Mouse (Mus musculus): ENCODE measurements around the gene Grik5. TPM values are rescaled to one million over a fixed set of nuclear protein-coding genes. Genes with fewer than 3 reads are reported as not detected.

The Grik5 gene
- total and polyA plus RNA-seq, 2 experiments from 2014 or later: 14.8 to 142 TPM

DNA sequence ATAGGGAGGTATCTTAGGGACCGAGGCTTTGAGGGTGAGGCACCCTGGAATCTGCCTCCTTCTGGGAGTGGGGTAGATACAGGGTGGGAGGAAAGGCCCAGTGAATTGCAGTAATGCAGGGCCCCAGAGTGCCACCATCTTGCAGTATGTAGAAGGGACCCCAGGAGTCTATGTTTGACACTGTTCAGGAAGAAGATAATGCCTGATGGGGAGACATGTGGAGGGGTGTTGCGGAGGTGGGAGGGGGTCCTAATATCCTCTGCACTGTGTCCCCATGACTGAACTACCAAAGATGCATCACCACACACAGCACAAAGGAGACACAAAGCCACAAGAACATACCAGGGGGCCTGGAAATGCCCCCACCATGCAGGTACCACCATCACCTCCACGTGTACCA lies 66.0 kb downstream of the Grik5 start:
- no peak for ATAC-seq
- no peak for DNase-seq (ENCODE audit: low spot score)
- H3K9me3 ChIP-seq (ENCODE audit: low read length): no peaks in the 10 kb centered on the region
- 56% methylated on average over 3 of the region's 3 CpGs for WGBS
- H3K36me3 ChIP-seq (ENCODE audit: insufficient read depth, low read length): no peaks in the 10 kb centered on the region
- no peaks in the 10 kb centered on the region for H3K27me3 ChIP-seq (ENCODE audit: insufficient read depth, low read length)
- peak overlapping the region; percentile 78 for H3K4me3 ChIP-seq (ENCODE audit: low read length)
- peaks cover 45% of the 10 kb centered on the region for H3K4me1 ChIP-seq (ENCODE audit: insufficient read depth, low read length)
- no peak for TF ChIP-seq CTCF (IDR thresholded peaks at IDR 0.05; ENCODE audit: low read depth)
- peak overlapping the region; percentile 71 for H3K4me2 ChIP-seq (ENCODE audit: low read depth, low read length)
- H3K9ac ChIP-seq (replicated peaks; ENCODE audit: low read length): peak overlapping the region; percentile 86
- peak overlapping the region; percentile 98 for H3K27ac ChIP-seq

DNA sequence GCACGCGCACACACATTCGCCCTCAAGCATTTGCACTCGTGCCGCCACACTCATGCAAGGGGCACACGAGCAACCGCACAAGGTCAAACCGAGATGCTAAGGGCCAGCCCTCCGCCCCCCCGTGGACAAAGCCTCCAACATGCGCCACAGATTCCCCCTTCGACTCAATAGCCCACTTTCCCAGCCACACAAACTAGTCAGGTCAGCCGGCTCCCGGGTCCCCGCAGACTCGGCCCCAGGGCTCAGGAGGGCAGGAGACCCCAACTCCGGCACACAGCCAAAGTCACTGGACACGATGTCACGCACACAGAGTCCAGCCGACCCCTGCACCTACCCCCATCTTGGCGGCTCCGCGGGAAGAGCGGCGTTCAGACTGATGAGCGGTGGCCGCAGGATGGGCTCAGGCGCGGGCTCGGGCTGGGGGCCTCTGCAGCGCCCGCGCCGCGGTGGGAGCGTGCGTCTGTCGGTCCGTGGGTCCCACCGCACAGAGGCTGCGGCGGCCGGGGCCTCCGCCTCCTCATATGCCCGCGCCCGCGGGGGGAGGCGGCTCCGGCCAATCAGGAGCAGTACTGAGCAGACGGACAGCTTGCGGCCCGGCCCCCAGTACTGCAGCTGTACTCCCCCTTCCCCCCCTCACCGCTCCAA lies 66.6 kb downstream of the Grik5 start, which contains the start of gene Atp1a3:
Gene Atp1a3, minus strand, starts transcription at position 538 of the 645 bp plus-strand sequence.
- H3K4me1 ChIP-seq (ENCODE audit: insufficient read depth, low read length): peaks cover 41% of the 10 kb centered on the region
- peak within 1 kb of the TSS; percentile 86 for H3K9ac ChIP-seq (replicated peaks; ENCODE audit: low read length)
- no peaks in the 10 kb centered on the region for H3K9me3 ChIP-seq (ENCODE audit: low read length)
- peak; percentile 33 for TF ChIP-seq CTCF (IDR thresholded peaks at IDR 0.05; ENCODE audit: low read depth)
- H3K36me3 ChIP-seq (ENCODE audit: insufficient read depth, low read length): no peaks in the 10 kb centered on the region
- ATAC-seq: peak; percentile 81
- under 1% methylated on average over 50 of the region's 54 CpGs for WGBS
- DNase-seq (ENCODE audit: low spot score): peak; percentile 94
- H3K4me2 ChIP-seq (ENCODE audit: low read depth, low read length): peak within 1 kb of the TSS; percentile 71
- H3K27me3 ChIP-seq (ENCODE audit: insufficient read depth, low read length): no peaks in the 10 kb centered on the region
- H3K4me3 ChIP-seq (ENCODE audit: low read length): peak within 1 kb of the TSS; percentile 78
- peak within 1 kb of the TSS; percentile 98 for H3K27ac ChIP-seq

DNA sequence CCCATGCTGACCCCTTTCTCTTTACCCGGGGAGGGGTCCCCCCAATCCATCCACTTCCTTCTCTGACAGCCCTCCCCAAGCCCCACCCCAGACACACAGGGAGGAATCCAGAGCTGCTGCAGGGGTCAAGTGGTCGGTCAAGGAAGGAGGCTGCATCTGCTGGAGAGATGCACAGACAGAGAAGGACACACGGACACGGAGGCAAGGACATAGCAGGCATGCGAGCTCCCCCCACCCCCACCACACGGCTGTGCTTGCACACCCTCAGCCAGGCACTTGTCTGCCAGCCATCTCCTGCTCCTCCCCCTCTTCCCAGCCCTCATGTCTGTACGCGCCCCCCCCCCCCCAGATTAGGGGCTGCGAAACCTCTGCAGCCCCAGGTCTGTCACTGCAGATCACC lies 67.3 kb downstream of the Grik5 start:
- DNase-seq (ENCODE audit: low spot score): no peak
- TF ChIP-seq CTCF (IDR thresholded peaks at IDR 0.05; ENCODE audit: low read depth): no peak
- H3K27ac ChIP-seq: peak overlapping the region; percentile 98
- H3K4me2 ChIP-seq (ENCODE audit: low read depth, low read length): peak overlapping the region; percentile 71
- no peaks in the 10 kb centered on the region; the same call in 1 of the 2 replicates for H3K36me3 ChIP-seq (ENCODE audit: insufficient read depth, low read length)
- H3K9ac ChIP-seq (replicated peaks; ENCODE audit: low read length): peak overlapping the region; percentile 86
- peak overlapping the region; percentile 78 for H3K4me3 ChIP-seq (ENCODE audit: low read length)
- H3K4me1 ChIP-seq (ENCODE audit: insufficient read depth, low read length): peaks cover 37% of the 10 kb centered on the region
- 27% methylated on average over 7 of the region's 9 CpGs for WGBS
- no peaks in the 10 kb centered on the region for H3K9me3 ChIP-seq (ENCODE audit: low read length)
- no peaks in the 10 kb centered on the region for H3K27me3 ChIP-seq (ENCODE audit: insufficient read depth, low read length)
- ATAC-seq: no peak

DNA sequence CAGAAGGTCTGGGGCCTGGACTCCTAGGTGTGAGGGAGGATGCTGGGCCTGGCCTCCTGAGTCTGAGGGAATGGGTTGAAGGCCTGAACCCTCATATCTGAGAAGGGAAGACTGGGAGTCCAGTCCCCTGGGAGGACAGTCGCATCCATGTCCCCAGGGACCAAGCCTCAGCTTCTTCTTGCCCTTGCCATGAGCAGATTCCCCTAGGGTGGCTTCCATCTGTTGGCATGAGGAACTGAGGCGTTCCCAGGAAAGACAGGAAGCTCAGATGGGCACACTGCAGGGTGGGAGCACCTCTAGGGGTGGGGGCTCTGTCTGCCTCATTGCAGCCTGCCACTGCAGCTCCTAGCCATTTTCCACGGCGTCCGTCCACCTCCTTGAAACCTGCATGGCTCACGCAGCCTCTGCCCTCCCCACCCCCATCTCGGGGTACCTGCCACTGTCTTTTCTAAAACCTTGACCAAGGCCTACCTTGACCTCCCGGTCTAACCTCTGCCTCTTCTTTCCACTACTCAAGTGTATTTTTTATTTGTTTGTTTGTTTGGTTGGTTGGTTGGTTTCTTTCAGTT lies 68.2 kb downstream of the Grik5 start:
- peak overlapping the region; percentile 78 for H3K4me3 ChIP-seq (ENCODE audit: low read length)
- H3K4me2 ChIP-seq (ENCODE audit: low read depth, low read length): peak overlapping the region; percentile 71
- H3K9ac ChIP-seq (replicated peaks; ENCODE audit: low read length): peak overlapping the region; percentile 86
- H3K4me1 ChIP-seq (ENCODE audit: insufficient read depth, low read length): peaks cover 28% of the 10 kb centered on the region
- H3K27me3 ChIP-seq (ENCODE audit: insufficient read depth, low read length): no peaks in the 10 kb centered on the region
- WGBS: 70% methylated on average over 8 of the region's 8 CpGs
- DNase-seq (ENCODE audit: low spot score) (peak; percentile 39), ATAC-seq (no peak)
- peak overlapping the region; percentile 98 for H3K27ac ChIP-seq
- no peaks in the 10 kb centered on the region for H3K9me3 ChIP-seq (ENCODE audit: low read length)
- peaks cover 5% of the 10 kb centered on the region; the same call in 1 of the 2 replicates for H3K36me3 ChIP-seq (ENCODE audit: insufficient read depth, low read length)
- TF ChIP-seq CTCF (IDR thresholded peaks at IDR 0.05; ENCODE audit: low read depth): no peak

DNA sequence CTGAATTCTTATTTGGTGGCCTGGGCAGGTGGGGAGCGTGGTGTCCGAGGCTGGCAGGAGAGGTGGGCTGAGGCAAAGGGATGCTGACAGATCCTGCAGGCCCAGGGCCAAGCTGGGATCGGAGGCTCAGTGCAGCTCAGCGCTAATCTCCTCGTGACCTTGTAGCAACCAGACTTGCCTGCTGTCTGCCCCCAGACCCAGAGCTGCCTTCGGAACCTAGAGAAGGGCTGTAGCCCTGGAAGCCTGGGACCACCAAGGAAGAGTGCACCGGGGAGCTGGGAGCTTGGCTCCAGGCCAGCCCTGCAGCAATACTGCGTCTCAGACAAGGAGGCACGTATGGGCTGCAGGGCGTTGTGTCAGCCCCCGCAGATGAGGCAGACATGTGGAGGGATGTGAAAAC lies 68.9 kb downstream of the Grik5 start:
- H3K9ac ChIP-seq (replicated peaks; ENCODE audit: low read length): peak overlapping the region; percentile 86
- peak overlapping the region; percentile 78 for H3K4me3 ChIP-seq (ENCODE audit: low read length)
- TF ChIP-seq CTCF (IDR thresholded peaks at IDR 0.05; ENCODE audit: low read depth): no peak
- peak overlapping the region; percentile 98 for H3K27ac ChIP-seq
- DNase-seq (ENCODE audit: low spot score): peak; percentile 33
- H3K9me3 ChIP-seq (ENCODE audit: low read length): no peaks in the 10 kb centered on the region
- peak overlapping the region; percentile 71 for H3K4me2 ChIP-seq (ENCODE audit: low read depth, low read length)
- ATAC-seq: no peak
- peaks cover 9% of the 10 kb centered on the region; the same call in 1 of the 2 replicates for H3K36me3 ChIP-seq (ENCODE audit: insufficient read depth, low read length)
- WGBS: 17% methylated on average over 11 of the region's 11 CpGs
- H3K4me1 ChIP-seq (ENCODE audit: insufficient read depth, low read length): peaks cover 25% of the 10 kb centered on the region
- no peaks in the 10 kb centered on the region for H3K27me3 ChIP-seq (ENCODE audit: insufficient read depth, low read length)

DNA sequence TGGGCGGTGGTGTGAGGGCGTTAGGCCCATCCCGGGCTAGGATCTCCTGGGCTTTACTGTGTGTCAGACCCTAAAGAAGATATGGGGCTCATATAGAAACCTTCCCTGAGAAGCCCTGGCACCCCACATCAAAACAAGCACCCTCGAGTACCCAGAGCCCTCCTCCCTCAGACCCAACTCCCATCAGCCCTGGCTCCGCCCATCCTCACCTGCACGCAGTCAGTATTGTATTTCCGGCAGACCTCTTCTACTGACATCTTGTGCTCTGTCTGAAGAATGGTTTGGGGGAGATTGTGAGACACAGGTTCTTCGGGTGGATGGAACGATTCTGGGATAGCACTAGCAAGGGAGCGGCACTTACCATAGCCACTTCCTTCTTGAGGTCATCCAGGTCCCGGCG lies 71.4 kb downstream of the Grik5 start:
- no peak overlapping the region for H3K9ac ChIP-seq (replicated peaks; ENCODE audit: low read length)
- no peak overlapping the region for H3K27ac ChIP-seq

DNA sequence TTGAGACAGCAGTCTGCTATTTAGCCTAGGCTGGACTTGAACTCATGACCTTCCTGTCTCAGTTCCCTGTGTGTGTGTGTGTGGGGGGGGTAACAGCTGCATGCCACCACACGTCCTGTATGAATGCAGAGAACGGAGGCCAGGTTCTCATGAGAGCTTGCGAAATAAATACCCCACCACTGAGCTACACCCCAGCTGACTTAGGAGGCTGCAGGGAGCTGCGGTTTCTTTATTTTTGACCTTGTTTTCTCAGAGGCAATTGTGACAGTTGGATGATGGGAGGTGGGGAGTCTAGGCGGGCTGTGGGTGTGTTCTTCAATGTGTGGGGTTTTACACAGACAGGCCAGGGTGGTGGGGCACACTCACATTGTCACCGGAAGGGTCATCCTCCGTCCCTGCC lies 71.9 kb downstream of the Grik5 start:
- DNase-seq (ENCODE audit: low spot score) (no peak), ATAC-seq (no peak)

More for the DNA sequence above, 71.4 kb downstream of the Grik5 start:
- WGBS: 75% methylated on average over 12 of the region's 12 CpGs
- Histone ChIP-seq H3K4me2 (ENCODE audit: low read depth, low read length) (no peak overlapping the region), H3K4me3 (ENCODE audit: low read length) (no peak overlapping the region), H3K4me1 (ENCODE audit: insufficient read depth, low read length) (peaks cover 11% of the 10 kb centered on the region; the same call in 1 of the 2 replicates), H3K27me3 (ENCODE audit: insufficient read depth, low read length) (no peaks in the 10 kb centered on the region), H3K9me3 (ENCODE audit: low read length) (no peaks in the 10 kb centered on the region), H3K36me3 (ENCODE audit: insufficient read depth, low read length) (peaks cover 21% of the 10 kb centered on the region; the same call in 1 of the 2 replicates)
- ATAC-seq (no peak), DNase-seq (ENCODE audit: low spot score) (no peak)
- no peak for TF ChIP-seq CTCF (IDR thresholded peaks at IDR 0.05; ENCODE audit: low read depth)

More for the DNA sequence above, 71.9 kb downstream of the Grik5 start:
- WGBS: 75% methylated on average over 7 of the region's 7 CpGs
- Histone ChIP-seq H3K9ac (replicated peaks; ENCODE audit: low read length) (no peak overlapping the region), H3K4me3 (ENCODE audit: low read length) (no peak overlapping the region), H3K36me3 (ENCODE audit: insufficient read depth, low read length) (peaks cover 21% of the 10 kb centered on the region; the same call in 1 of the 2 replicates), H3K4me1 (ENCODE audit: insufficient read depth, low read length) (peaks cover 11% of the 10 kb centered on the region; the same call in 1 of the 2 replicates), H3K9me3 (ENCODE audit: low read length) (no peaks in the 10 kb centered on the region), H3K27me3 (ENCODE audit: insufficient read depth, low read length) (no peaks in the 10 kb centered on the region), H3K4me2 (ENCODE audit: low read depth, low read length) (no peak overlapping the region), H3K27ac (no peak overlapping the region)
- no peak for TF ChIP-seq CTCF (IDR thresholded peaks at IDR 0.05; ENCODE audit: low read depth)
